Mouse (Mus musculus) lung, postnatal 14 days (tissue): ENCODE measurements around the gene Mospd3.
A peak's percentile ranks its signal among the peaks of the same experiment; 100 is the strongest.
"Not testable (repeated sequence)": the region's sequence is repeated elsewhere in the genome, so short reads cannot be mapped to it uniquely, and the experiment has no call there.

ENCODE experiments used
- DNase-seq: peaks from one replicate; pipeline ENCODE4 v3.0.0; 2021

Gene Mospd3

DNA sequence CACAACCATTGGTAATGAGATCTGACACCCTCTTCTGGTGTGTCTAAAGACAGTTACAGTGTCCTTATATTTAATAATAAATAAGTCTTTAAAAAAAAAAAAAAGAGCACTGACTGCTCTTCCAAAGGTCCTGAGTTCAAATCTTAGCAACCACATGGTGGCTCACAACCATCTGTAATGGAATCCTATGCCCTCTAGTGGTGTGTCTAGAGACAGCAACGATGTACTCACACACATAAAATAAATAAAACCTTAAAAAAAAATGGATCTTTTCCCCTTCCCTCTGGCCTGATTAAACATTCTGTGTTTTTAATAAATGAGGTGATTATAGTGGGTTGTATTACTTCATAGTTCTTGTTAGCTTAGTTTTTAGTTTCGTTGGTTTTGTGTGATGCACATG lies 14.1 kb upstream of the Mospd3 start:
- not testable (repeated sequence) for DNase-seq

DNA sequence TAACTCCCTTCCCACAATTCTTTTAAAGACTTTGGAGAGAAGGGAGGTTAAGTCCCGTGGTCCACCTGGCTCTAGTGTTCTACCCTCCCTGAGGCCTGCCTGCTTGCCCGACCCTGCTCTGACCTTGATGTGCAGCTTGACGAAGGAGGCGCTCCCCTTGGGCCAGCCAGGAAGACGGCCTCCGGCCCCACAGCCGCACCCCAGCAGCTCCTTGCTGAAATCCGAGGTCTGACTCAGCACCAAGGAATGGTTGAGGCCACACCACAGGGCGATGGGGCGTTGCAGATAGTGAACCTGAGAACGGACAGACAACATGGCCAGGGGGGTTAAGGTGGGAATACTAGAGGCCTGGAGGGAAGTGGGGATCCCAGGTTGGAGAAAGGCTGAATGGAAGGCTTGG lies 12.7 kb upstream of the Mospd3 start, which contains the start of gene Pcolce:
TSS of gene Pcolce (minus strand) at position 235 of the 400 bp plus-strand sequence.
- peak; percentile 34 for DNase-seq

DNA sequence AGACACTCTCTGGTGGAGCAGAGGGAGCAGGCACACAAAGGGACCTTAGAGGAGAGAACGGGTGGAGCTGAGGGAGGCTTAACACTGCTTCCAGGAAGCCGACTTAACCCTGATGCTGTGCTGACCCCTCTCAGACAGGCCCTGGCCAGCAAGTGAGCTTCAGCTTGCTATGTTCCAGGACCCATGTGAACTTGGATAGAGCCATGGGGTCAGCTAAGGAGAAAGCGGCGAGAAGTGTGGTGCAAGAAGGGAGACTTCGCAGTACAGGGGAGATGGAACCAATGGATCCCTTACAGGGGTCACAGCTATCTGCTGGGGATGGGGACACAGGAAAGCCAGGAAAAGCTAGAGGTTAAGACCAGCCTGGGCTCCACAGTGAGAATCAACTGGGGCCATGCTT lies 12.2 kb upstream of the Mospd3 start:
- no peak for DNase-seq

DNA sequence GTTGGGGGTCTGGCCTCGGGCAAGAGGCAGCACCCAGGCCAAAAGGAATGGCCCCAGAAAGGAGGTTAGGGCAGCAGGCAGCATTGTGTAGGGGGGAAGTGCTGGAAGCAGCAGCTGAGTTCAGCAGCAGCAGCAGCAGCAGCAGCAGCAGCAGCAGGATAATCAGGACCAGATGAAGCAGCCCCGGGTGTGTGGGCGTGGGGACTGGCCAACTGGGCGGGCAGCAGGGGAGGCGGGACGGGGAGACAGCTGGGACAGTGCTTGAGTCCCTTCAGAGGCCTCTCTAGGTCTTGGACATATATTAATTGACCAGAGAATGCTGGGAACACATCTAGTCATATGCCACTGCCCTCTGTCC lies 10.4 kb upstream of the Mospd3 start:
- peak; percentile 61 for DNase-seq

DNA sequence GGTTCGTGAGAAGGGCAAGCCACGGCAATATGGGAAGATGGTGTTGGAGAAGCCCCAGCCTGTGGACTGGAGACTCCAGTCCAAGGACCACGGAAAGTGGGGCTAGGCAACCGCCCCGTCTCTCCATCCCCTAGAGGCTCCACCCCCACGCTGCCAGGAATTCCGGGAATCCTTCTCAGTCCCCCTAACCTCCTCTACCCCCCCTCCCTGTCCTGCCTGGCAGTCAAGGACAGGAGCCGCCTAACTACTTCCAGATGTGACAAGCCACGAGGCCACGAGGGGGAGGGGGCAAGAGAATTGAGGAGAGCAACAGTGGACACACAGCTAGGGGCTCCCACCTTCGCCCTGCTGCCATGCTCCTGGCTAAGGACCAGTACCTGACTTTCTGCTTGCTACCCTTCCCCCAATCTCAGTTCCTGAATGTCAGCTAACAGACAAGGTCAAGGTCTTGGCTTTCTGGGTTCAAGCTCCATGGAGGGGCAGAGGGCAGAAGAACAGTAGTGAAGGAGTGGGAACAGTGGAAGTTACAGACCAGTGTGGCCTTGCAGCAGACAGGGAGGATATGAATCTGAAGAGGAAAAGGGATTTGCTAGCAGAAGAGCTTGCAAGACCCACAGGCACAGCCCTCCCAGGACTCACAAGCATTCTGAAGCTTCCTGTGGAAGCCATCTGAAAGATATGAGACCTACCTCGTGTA lies 9.8 kb upstream of the Mospd3 start:
- DNase-seq: peak; percentile 80

DNA sequence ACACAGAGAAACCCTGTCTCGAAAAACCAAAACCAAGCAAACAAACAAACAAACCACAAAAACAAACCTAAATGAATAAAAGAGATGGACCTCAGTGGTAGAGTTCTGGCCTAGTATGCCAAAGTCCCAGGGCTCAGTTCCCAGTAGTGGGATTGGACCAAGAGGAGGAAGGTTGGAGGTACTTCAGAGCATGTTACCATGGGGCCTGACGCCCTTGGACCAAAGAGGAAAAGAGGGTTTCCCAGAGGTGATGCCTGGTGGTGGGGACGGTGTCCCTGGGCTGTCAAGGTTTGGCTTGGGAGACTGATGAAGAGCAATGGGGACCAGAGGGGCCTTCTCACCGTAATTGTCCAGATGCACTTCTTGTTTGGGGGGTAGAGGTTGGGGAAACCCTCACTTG lies 9.2 kb upstream of the Mospd3 start:
- DNase-seq: no peak

DNA sequence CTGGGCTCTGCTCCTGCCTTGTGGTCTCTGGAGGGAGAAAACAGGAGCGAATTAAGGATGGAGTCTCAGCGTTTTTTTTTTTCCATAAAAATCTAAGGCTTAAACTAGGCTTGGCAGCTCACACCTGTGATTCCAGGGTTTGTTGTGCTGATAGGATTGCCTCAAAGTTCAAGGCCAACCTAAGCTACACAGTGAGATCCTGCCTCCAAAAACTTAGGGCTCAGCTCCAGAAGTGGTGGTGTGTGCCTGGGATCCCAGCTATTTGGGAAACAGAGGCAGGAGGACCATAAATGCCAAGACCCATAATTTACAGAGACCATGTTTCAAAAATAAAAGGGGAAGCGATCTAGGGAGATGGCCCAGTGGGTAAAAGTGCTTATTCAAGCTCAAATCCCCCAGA lies 8.4 kb upstream of the Mospd3 start:
- no peak for DNase-seq

DNA sequence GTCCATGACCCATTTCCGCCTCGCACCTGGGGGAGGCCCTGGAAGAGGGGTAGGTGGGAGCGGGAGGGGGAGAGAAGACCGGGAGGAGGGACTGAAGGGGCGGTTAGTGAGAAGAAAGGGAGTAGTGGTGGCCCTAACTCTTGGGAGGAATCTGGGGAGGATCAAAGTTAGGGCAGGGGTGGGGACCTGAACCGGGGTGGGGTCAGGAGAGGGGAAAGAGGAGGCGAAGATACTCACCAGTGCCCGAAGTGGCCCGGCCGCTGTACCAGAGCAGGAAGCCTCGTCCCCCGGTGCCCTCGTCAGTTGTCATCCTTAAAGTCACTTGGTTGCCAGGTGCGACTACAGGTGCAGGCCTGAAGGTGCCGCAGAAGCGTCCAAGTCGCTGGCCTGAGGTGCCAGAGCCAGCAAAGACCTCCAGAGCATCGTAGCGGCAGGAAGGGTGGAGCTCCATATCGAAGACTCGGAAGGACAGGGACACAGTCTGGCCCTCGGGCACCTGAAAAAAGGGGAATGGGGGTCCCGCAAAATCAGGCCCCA lies 7.9 kb upstream of the Mospd3 start:
- no peak for DNase-seq

DNA sequence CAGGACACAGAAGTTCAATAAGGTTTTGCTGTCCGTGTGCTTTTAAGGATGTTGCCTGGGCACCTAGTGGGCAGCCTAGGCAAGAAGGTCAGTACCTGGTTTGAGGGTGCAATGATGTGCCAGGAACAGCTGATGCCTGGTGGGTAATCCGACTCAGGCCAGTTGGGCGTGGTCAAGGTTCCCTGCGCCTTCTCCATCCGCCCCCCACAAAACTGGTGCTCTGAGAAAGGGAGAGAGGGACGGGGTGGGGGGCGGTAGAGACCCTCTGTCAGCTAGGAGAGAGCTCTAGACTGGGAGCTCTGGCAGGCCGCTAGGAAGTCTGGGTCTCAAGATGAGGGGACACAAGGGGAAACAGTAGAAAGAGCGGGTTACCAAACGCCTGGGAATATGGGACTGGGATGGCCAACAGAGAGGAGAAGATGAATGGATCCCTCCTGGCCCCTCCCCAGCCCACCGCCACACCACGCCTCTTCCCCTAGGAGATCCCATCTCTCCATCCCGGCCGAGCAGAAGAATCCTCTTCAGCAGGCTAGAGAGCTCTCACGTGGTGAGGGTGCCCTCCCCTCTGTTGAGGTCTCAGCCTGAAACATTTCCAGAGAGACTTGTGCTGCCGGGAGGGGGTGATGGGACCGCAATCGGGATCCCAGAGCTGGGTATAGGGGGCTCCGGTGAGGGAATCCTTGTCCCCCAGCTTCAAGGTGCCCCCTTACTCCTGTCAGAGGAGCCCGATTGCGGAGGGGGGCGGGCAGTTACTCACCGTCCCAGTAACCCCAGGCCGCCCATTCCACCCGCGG lies 7.2 kb upstream of the Mospd3 start:
- DNase-seq: peak; percentile 19

DNA sequence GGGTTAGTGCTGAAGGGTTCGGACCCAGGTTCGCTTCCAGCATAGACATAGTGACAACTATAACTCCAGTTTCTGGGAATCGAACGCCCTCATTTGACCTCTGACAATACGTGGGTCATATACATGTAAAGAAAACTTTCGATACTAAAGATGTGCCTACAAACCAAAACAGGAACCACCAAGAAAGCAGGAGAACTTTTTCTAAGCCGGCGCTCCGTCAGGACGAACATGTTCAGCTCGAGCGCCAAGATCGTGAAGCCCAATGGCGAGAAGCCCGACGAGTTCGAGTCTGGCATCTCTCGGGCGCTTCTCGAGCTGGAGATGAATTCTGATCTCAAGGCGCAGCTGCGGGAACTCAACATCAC lies 489 bp upstream of the Mospd3 start:
- peak; percentile 40 for DNase-seq

DNA sequence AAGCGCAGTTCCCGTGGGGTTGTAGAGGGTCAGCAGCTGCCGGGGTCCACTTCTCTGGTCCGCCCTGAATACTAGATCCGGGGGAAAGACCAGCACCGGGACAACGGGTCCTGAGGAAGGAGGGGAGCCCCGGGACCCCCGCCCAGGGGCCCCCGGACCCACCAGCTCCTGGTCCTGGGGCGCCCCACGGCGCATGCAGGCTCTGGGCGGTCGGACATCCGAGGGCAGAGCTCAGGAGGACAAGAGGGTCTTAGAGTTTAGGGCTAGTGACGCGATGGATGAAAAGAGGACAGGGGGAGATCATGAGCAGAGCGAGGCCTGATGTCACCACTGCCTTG lies 608 bp downstream of the Mospd3 start:
- no peak for DNase-seq

DNA sequence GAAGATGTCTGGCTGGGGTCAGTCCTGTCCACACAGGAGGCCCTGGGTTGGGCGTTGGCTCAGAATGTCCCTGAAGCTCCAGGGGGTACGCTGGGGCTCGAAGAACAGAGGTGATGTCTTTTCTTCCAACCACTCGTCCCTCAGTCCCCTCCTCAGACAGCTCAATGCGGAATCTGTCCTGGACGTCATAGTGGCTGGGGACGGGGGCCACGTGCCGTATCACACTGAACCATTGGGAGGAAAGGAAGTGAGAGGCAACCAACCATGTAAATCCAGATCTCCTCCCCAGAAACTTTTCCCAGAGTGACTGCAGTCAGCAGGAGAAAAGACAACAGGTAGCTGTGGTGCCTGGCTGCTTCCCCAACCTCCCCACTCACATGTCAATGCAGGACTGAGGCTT lies 1.3 kb downstream of the Mospd3 start:
- no peak for DNase-seq

DNA sequence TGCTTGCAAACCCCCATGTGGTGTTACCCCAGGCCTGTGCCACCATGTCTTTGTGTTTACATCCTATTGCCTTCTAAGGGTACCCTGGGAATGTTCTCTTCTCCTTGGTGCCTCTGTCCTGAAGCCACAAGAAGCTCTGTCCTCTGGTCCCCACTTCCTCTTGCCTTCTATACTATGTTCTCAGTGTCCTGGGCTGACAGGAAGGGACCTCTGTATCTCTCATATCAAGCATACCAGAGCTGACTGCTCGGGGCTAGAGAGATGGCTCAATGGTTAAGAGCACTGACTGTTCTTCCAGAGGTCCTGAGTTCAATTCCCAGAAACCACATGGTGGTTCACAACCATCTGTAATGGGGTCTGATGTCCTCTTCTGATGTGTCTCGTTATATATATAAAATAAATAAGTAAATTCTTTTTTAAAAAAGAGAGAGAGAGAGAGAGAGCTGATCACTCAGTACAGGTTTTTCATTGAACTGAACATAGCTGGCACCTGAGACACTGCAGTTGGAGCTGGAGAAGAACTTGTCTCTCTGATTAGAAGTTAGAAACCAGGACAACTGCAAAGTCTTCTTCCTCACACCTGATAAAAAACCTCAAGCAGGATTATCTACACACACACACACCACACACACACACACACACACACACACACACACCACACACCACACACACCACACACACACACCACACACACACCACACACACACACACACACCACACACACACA lies 2.6 kb downstream of the Mospd3 start:
- no peak for DNase-seq

DNA sequence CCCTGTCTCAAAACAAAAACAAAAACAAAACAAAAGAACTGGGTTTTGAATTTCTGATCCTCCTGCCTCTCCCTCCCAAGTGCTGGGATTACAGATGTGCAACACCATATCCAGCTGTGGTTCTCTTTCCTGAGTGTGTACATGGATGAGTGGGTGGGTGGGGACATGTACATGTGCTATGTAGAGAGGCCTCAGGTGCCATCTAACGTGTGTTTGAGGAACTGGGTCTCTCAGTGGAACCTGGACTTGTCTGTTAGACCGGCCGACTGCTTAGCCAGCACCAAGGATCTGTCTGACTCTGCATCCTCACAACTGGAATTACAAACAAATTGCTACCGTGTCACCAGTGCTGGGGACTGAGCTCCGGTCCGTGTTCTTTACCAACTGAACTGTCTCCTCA lies 3.2 kb downstream of the Mospd3 start:
- DNase-seq: no peak

DNA sequence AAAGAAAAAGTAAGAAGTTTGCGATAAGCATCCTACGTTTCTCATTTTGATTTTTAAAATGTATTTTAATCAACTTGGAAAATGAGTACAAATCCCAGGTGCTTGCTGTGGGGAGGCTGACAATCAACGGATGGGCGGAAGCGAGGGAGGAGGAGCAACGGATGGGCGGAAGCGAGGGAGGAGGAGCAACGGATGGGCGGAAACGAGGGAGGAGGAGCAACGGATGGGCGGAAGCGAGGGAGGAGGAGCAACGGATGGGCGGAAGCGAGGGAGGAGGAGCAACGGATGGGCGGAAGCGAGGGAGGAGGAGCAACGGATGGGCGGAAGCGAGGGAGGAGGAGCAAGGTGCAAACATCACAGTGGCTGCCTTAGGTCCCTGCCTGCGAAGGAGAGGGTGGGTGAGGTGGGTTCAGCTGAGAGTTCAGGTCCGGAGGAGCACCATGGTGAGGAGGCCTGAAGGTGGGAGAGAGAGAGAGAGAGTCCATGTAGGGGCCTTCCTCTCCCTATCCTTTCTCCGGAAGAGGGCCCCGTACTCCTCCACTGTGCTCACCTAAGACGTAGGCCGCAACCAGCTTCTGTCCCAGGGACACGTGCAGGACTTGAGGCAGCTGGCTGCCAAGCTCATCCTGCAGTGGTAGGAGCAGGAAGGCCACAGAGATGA lies 4.1 kb downstream of the Mospd3 start:
- no peak for DNase-seq

DNA sequence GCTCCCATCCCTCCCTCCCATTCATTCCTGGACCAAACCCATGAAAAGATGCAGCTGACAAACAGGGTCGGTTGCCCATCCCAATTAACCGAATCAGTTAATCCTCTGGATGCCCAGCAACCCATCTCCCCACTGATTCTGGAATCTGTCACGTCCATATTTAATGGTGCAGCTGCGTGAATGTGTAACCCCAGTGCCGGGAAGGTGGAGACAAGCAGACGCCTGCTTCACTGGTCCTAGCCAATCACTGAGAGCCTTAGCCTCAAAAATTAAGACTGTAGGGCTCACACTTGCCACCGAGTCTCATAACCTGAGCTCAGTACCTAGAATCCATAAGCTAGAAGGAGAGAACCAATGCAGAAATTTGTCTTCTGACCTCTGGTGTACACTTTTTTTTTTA lies 4.9 kb downstream of the Mospd3 start:
- DNase-seq: no peak

DNA sequence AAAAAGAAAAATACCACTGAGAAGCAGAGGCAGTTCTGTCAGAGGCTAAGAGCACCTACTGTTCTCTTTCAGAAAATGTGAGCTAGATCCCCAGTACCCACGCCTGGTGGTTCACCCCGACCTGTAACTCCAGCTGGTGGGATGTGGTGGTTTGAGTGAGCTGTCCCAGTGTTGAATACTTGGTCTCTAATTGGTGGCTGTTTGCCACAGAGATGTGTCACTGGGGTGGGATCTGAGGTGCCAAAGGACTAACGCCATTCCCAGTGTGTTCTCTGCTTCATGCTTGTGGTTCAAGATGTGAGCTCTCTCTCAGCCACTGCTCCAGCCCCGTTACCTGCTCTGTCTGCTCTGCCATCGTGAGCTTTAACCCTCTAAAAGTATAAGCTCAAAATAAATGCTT lies 10.4 kb downstream of the Mospd3 start:
- DNase-seq: no peak

DNA sequence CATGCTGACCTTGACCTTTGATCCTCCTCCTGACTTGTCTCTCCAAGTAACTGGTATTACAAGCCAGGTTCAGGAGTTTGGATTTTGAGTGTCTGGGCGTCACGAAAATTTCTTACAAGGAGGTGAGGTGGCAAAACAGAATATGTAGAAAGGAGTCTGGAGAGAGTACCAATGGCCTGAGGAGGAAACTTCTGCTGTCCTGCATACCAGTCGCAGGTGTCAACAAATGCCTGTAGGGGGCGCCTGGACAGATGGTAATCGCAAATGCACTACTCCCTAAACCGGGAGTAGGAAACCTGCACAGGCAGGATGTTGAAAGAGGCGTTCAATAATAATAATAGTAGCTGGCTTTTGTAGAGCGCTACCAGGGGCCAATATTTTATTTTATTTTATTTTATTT lies 15.9 kb downstream of the Mospd3 start:
- DNase-seq: peak; percentile 87

DNA sequence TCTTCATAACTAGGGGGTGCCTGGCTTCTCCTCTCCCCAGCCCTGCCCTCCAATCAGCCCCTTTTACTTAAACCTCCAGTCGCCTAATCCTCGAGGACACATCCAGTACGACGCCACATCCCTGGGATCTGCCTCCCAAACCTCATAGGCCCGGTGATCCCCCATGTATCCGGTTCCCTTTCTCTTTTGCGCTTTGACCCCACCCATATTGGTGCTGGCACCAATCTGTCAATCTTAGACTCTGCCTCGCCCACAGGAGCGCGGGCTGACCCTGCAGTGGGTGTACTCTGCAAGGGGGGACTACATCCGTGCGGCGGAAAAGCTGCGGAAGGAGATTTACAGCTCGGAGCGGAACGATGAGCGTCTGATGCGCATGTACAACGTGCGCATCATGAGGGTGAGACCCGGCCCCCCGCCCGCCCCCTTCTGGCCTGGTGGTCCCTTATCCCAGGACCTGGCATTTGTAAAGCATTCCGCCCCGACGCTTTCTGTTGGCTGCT lies 17.1 kb downstream of the Mospd3 start:
- peak; percentile 21 for DNase-seq

DNA sequence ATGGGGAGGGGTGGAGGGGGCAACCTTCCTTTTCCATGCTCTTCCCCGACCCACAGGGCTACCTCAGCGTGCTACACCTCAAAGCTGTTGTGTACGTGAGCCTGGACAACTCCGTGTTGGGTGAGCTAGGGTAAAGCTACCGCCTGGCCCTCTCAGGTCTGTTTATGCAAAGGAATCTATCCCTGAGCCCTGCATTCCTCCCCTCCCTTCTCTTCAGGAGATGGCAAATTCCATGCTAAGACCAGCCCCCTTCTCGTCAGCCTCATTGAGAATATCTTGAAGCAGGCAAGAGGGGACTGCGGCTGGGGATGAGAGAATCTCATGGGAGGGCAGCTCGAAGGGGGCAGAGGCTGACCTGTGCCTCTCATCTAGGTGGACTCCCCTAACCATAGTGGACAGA lies 18.2 kb downstream of the Mospd3 start:
- no peak for DNase-seq

DNA sequence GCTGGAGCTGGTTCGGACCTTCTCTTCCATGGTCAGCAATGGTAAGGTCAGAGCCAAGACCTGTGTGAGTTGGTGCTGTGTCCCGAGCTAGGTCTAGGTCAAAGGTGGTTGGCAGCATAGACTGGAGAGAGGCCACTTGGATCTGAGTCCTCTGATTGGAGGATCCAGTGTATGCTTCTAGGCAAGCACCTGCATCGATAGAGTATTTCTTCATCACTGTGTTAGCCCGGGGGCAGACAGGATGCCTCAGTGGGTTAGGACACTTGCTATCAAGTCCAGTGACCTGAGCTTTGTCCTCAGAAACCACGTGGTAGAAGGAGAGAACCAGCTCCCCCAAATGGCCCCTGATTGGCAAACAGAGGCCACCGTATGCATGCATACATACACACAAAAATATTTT lies 20.6 kb downstream of the Mospd3 start:
- DNase-seq: no peak

DNA sequence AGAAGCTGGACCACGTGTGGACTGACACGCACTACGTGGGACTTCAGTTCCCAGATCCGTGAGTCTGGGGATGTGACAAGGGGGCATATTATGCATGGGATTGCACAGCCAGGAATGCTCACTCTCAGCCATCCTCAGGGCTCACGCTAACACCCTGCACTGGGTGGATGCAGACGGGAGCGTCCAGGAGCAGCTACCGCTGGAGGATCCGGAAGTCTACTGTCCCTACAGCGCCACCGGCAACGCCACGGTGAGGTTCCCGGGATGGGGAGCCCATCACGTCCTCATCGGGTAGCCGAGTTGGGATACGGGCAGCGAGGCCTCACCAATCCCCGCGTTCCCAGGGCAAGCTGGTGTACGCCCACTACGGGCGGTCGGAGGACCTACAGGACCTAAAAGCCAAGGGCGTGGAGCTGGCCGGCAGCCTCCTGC lies 26.4 kb downstream of the Mospd3 start:
- DNase-seq: peak; percentile 39
